Mouse (Mus musculus) heart, postnatal 0 days (tissue): ENCODE data around the gene H2-M5. TPM values are rescaled to one million over a fixed set of nuclear protein-coding genes. Genes with fewer than 3 reads are reported as not detected.

Experiments
- ATAC-seq: fragments of 200-750 bp; cut with Nextera tagmentation; 2 replicates; pipeline ENCODE4 v1.8.0; 2017; ENCODE audit warnings: low read depth, moderate number of reproducible peaks, moderate library complexity; ENCODE audit not compliant: insufficient read depth
- DNase-seq: peaks from one replicate; pipeline ENCODE4 v3.0.0-alpha.2; 2016; ENCODE audit warnings: low spot score
- H3K27ac ChIP-seq: fragments of 300-500 bp; sonication (generic); 2 replicates; pipeline ENCODE4 v1.5.1; 2014; ENCODE audit warnings: low read depth, mild to moderate bottlenecking
- H3K27me3 ChIP-seq: fragments of 300-500 bp; sonication (generic); 2 replicates; pipeline ENCODE4 v1.6.1; 2014; ENCODE audit warnings: low read length, mixed read lengths; ENCODE audit not compliant: control insufficient read depth, insufficient read depth
- H3K36me3 ChIP-seq: fragments of 300-500 bp; sonication (generic); replicated peaks from 2 replicates; pipeline ENCODE4 v1.6.1; 2014; ENCODE audit warnings: low read length, mixed read lengths; ENCODE audit not compliant: control insufficient read depth, insufficient read depth
- H3K4me1 ChIP-seq: fragments of 300-500 bp; sonication (generic); 2 replicates; pipeline ENCODE4 v1.6.1; 2014; ENCODE audit warnings: antibody characterized with exemption; ENCODE audit not compliant: control insufficient read depth, insufficient read depth
- H3K4me2 ChIP-seq: fragments of 300-500 bp; sonication (generic); 2 replicates; pipeline ENCODE4 v1.6.1; 2014; ENCODE audit warnings: low read depth, mild to moderate bottlenecking, low read length, moderate library complexity
- H3K4me3 ChIP-seq: fragments of 300-500 bp; sonication (generic); 2 replicates; pipeline ENCODE4 v1.5.1; 2014; ENCODE audit warnings: low read depth, low read length
- H3K9ac ChIP-seq: fragments of 300-500 bp; sonication (generic); replicated peaks from 2 replicates; pipeline ENCODE4 v1.6.1; 2014; ENCODE audit warnings: low read depth, low read length, mixed read lengths
- H3K9me3 ChIP-seq: fragments of 300-500 bp; sonication (generic); replicated peaks from 2 replicates; pipeline ENCODE4 v1.6.1; 2016; ENCODE audit warnings: low read length; ENCODE audit not compliant: control insufficient read depth
- CTCF ChIP-seq: IDR thresholded peaks from 2 replicates; pipeline ENCODE4 v1.5.1; 2016; ENCODE audit warnings: antibody characterized with exemption, control low read depth, low read depth
- EP300 ChIP-seq: IDR thresholded peaks from 2 replicates; pipeline ENCODE4 v1.6.1; 2016; ENCODE audit warnings: antibody characterized with exemption, low read depth
- WGBS: fragments of 180-500 bp; shearing (Covaris S2); extraction: QIAGEN DNeasy Blood & Tissue Kit; methylation state at CpG from one replicate; pipeline ENCODE4 v1.1.7; 2014; 5-methylcytosine and 5-hydroxymethylcytosine counted together
- polyA plus RNA-seq: library from polyadenylated mRNA; unstranded; fragments of >200 nt; fragmentation: Nextera tagmentation; extraction: Ambion mirVana; gene quantifications from 2 replicates; pipeline ENCODE4 v1.2.1, GENCODE M21; 2015
- total RNA-seq: library from RNA; depleted of rRNA; stranded (reverse); fragments of >200 nt; gene quantifications from 2 replicates; pipeline ENCODE4 v1.2.3, GENCODE M21; 2014; ENCODE audit warnings: low replicate concordance; rRNA removed

The H2-M5 gene
- total and polyA plus RNA-seq, 2 experiments from 2014 or later = not detected

- Histone ChIP-seq H3K4me3 (no peak overlapping the region), H3K9me3 (no peaks in the 10 kb centered on the region), H3K4me2 (no peak overlapping the region), H3K4me1 (peaks cover 9% of the 10 kb centered on the region; the same call in 1 of the 2 replicates), H3K36me3 (no peaks in the 10 kb centered on the region), H3K27ac (no peak overlapping the region), H3K27me3 (peaks cover 38% of the 10 kb centered on the region), H3K9ac (no peak overlapping the region)
- 51% methylated on average over 2 of the region's 2 CpGs for WGBS
- TF ChIP-seq CTCF (no peak), EP300 (no peak)
- no peak for DNase-seq
- no peak for ATAC-seq
Measured at GRCm38 (mm10) chr17:36938056-36938455, 51.3 kb downstream of the H2-M5 start.

Other genes with a start within 250 kb of the H2-M5 start
- not detected in 2 replicates for gene H2-M10.5, start 216.6 kb downstream of the H2-M5 start, total RNA-seq
- not detected in 2 replicates for gene H2-M10.5, start 216.6 kb downstream of the H2-M5 start, polyA plus RNA-seq
- not detected in 2 replicates for gene H2-M10.6, start 177.4 kb downstream of the H2-M5 start, total RNA-seq
- gene H2-M10.6, start 177.4 kb downstream of the H2-M5 start, polyA plus RNA-seq = not detected in 2 replicates
- gene Trim26, start 152.4 kb downstream of the H2-M5 start, total RNA-seq = 11.4 and 13.8 TPM in 2 replicates
- 14.0 and 14.9 TPM in 2 replicates for gene Trim26, start 152.4 kb downstream of the H2-M5 start, polyA plus RNA-seq
- gene Trim15, start 122.3 kb downstream of the H2-M5 start, total RNA-seq = not detected in 2 replicates
- not detected in 2 replicates for gene Trim15, start 122.3 kb downstream of the H2-M5 start, polyA plus RNA-seq
- 0.15 TPM in 1 of 2 replicates, not detected in the other for gene Trim10, start 120.0 kb downstream of the H2-M5 start, total RNA-seq
- gene Trim10, start 120.0 kb downstream of the H2-M5 start, polyA plus RNA-seq = 0.63 and 0.97 TPM in 2 replicates
- gene Trim40, start 99.4 kb downstream of the H2-M5 start, total RNA-seq = not detected in 2 replicates
- not detected in 2 replicates for gene Trim40, start 99.4 kb downstream of the H2-M5 start, polyA plus RNA-seq
- not detected in 2 replicates for gene Trim31, start 91.4 kb downstream of the H2-M5 start, total RNA-seq
- gene Trim31, start 91.4 kb downstream of the H2-M5 start, polyA plus RNA-seq = not detected in 2 replicates
- 0.66 and 8.0 TPM in 2 replicates for gene Rnf39, start 46.6 kb downstream of the H2-M5 start, total RNA-seq
- gene Rnf39, start 46.6 kb downstream of the H2-M5 start, polyA plus RNA-seq = 0.16 TPM in 2 replicates
- gene Ppp1r11, start 37.8 kb downstream of the H2-M5 start, total RNA-seq = 22.3 and 29.6 TPM in 2 replicates
- gene Ppp1r11, start 37.8 kb downstream of the H2-M5 start, polyA plus RNA-seq = 84.0 and 84.4 TPM in 2 replicates
- 13.4 and 20.4 TPM in 2 replicates for gene Znrd1, start 31.0 kb downstream of the H2-M5 start, total RNA-seq
- gene Znrd1, start 31.0 kb downstream of the H2-M5 start, polyA plus RNA-seq = 33.6 and 38.4 TPM in 2 replicates
- gene Znrd1as, start 30.9 kb downstream of the H2-M5 start, total RNA-seq = 2.8 TPM in 1 of 2 replicates, not detected in the other
- gene Znrd1as, start 30.9 kb downstream of the H2-M5 start, polyA plus RNA-seq = 8.2 and 10.0 TPM in 2 replicates
- gene 2410137M14Rik, start 8.3 kb downstream of the H2-M5 start, total RNA-seq = not detected in 2 replicates
- gene 2410137M14Rik, start 8.3 kb downstream of the H2-M5 start, polyA plus RNA-seq = 0.18 TPM in 1 of 2 replicates, not detected in the other
- gene Zfp57, start 11.6 kb upstream of the H2-M5 start, total RNA-seq = 12.5 and 14.7 TPM in 2 replicates
- 9.2 and 10.0 TPM in 2 replicates for gene Zfp57, start 11.6 kb upstream of the H2-M5 start, polyA plus RNA-seq
- gene Mog, start 33.9 kb upstream of the H2-M5 start, total RNA-seq = not detected in 2 replicates
- gene Mog, start 33.9 kb upstream of the H2-M5 start, polyA plus RNA-seq = not detected in 2 replicates
- gene Gabbr1, start 56.4 kb upstream of the H2-M5 start, total RNA-seq = 4.8 and 6.7 TPM in 2 replicates
- 1.8 and 1.9 TPM in 2 replicates for gene Gabbr1, start 56.4 kb upstream of the H2-M5 start, polyA plus RNA-seq
- gene Olfr90, start 99.0 kb upstream of the H2-M5 start, total RNA-seq = not detected in 2 replicates
- not detected in 2 replicates for gene Olfr90, start 99.0 kb upstream of the H2-M5 start, polyA plus RNA-seq
- not detected in 2 replicates for gene Olfr91, start 108.7 kb upstream of the H2-M5 start, total RNA-seq
- not detected in 2 replicates for gene Olfr91, start 108.7 kb upstream of the H2-M5 start, polyA plus RNA-seq
- not detected in 2 replicates for gene Olfr92, start 130.6 kb upstream of the H2-M5 start, total RNA-seq
- not detected in 2 replicates for gene Olfr92, start 130.6 kb upstream of the H2-M5 start, polyA plus RNA-seq
- not detected in 2 replicates for gene Olfr93, start 172.0 kb upstream of the H2-M5 start, total RNA-seq
- not detected in 2 replicates for gene Olfr93, start 172.0 kb upstream of the H2-M5 start, polyA plus RNA-seq
- not detected in 2 replicates for gene Ubd, start 204.4 kb upstream of the H2-M5 start, total RNA-seq
- not detected in 2 replicates for gene Ubd, start 204.4 kb upstream of the H2-M5 start, polyA plus RNA-seq
- not detected in 2 replicates for gene Olfr94, start 211.5 kb upstream of the H2-M5 start, total RNA-seq
- gene Olfr94, start 211.5 kb upstream of the H2-M5 start, polyA plus RNA-seq = not detected in 2 replicates
- gene Olfr95, start 223.6 kb upstream of the H2-M5 start, total RNA-seq = not detected in 2 replicates
- not detected in 2 replicates for gene Olfr95, start 223.6 kb upstream of the H2-M5 start, polyA plus RNA-seq
- not detected in 2 replicates for gene Olfr96, start 230.6 kb upstream of the H2-M5 start, total RNA-seq
- gene Olfr96, start 230.6 kb upstream of the H2-M5 start, polyA plus RNA-seq = not detected in 2 replicates
- not detected in 2 replicates for gene Olfr97, start 247.8 kb upstream of the H2-M5 start, total RNA-seq
- gene Olfr97, start 247.8 kb upstream of the H2-M5 start, polyA plus RNA-seq = not detected in 2 replicates